Mouse (Mus musculus) forebrain, embryonic 13.5 days (tissue): ENCODE measurements around the gene Fgd3. TPM values are rescaled to one million over a fixed set of nuclear protein-coding genes. Genes with fewer than 3 reads are reported as not detected.

Experiments used
- ATAC-seq: fragments of 200-750 bp; cut with Nextera tagmentation; 2 replicates; pipeline ENCODE4 v1.8.0; 2017
- H3K27ac ChIP-seq: fragments of 300-500 bp; sonication (generic); 2 replicates; pipeline ENCODE4 v1.5.1; 2015; ENCODE audit warnings: inconsistent platforms, mild to moderate bottlenecking, moderate library complexity
- H3K27me3 ChIP-seq: fragments of 300-500 bp; sonication (generic); 2 replicates; pipeline ENCODE4 v1.6.1; 2015; ENCODE audit warnings: mild to moderate bottlenecking, inconsistent platforms
- H3K36me3 ChIP-seq: fragments of 300-500 bp; sonication (generic); 2 replicates; pipeline ENCODE4 v1.6.1; 2015; ENCODE audit warnings: mild to moderate bottlenecking, inconsistent platforms; ENCODE audit not compliant: poor library complexity, severe bottlenecking
- H3K4me1 ChIP-seq: fragments of 300-500 bp; sonication (generic); 2 replicates; pipeline ENCODE4 v1.6.1; 2015; ENCODE audit warnings: inconsistent platforms
- H3K4me2 ChIP-seq: fragments of 300-500 bp; sonication (generic); 2 replicates; pipeline ENCODE4 v1.6.1; 2015; ENCODE audit warnings: inconsistent platforms, mild to moderate bottlenecking, moderate library complexity
- H3K4me3 ChIP-seq: fragments of 300-500 bp; sonication (generic); 2 replicates; pipeline ENCODE4 v1.5.1; 2015; ENCODE audit warnings: mild to moderate bottlenecking, inconsistent platforms
- H3K9ac ChIP-seq: fragments of 300-500 bp; sonication (generic); 2 replicates; pipeline ENCODE4 v1.6.1; 2015; ENCODE audit warnings: mild to moderate bottlenecking, inconsistent platforms
- H3K9me3 ChIP-seq: fragments of 300-500 bp; sonication (generic); replicated peaks from 2 replicates; pipeline ENCODE4 v1.6.1; 2016; ENCODE audit warnings: inconsistent platforms
- WGBS: fragments of 180-500 bp; shearing (Covaris S2); methylation state at CpG from one replicate; pipeline ENCODE4 v1.1.7; 2015; 5-methylcytosine and 5-hydroxymethylcytosine counted together
- polyA plus RNA-seq: library from polyadenylated mRNA; unstranded; fragments of >200 nt; fragmentation: Nextera tagmentation; extraction: Ambion mirVana; gene quantifications from 2 replicates; pipeline ENCODE4 v1.2.1, GENCODE M21; 2015

Fgd3 gene
- polyA plus RNA-seq, 1 experiment from 2014 or later = 3.3 TPM

GRCm38 (mm10) chr13:49316386-49317162, 3.5 kb downstream of the Fgd3 start:
- Histone ChIP-seq H3K27me3 (peaks cover 9% of the 10 kb centered on the region; the same call in 1 of the 2 replicates), H3K4me1 (peaks cover 53% of the 10 kb centered on the region), H3K9me3 (no peaks in the 10 kb centered on the region), H3K9ac (0 out of 2 replicates have a peak overlapping the region, but pooled peaks have one; percentile 21), H3K36me3 (peaks cover 4% of the 10 kb centered on the region; the same call in 1 of the 2 replicates), H3K27ac (peak overlapping the region; percentile 78), H3K4me2 (peak overlapping the region; percentile 64), H3K4me3 (no peak overlapping the region)
- WGBS = 13% methylated on average over 9 of the region's 9 CpGs
- peak; percentile 73 for ATAC-seq

GRCm38 (mm10) chr13:49311642-49312041, 8.5 kb downstream of the Fgd3 start:
- no peak overlapping the region for H3K9ac ChIP-seq
- 86% methylated on average over 7 of the region's 7 CpGs for WGBS
- no peaks in the 10 kb centered on the region for H3K9me3 ChIP-seq
- H3K27ac ChIP-seq = no peak overlapping the region
- H3K36me3 ChIP-seq = peaks cover 8% of the 10 kb centered on the region
- peaks cover 13% of the 10 kb centered on the region for H3K4me1 ChIP-seq
- ATAC-seq = no peak
- H3K4me2 ChIP-seq = no peak overlapping the region
- no peak overlapping the region for H3K4me3 ChIP-seq
- H3K27me3 ChIP-seq = peaks cover 4% of the 10 kb centered on the region; the same call in 1 of the 2 replicates

- no peak overlapping the region for H3K4me3 ChIP-seq
- no peak overlapping the region for H3K9ac ChIP-seq
- WGBS = 93% methylated on average over 1 of the region's 1 CpGs
These were observed 10.6 kb downstream of the Fgd3 start for GRCm38 (mm10) chr13:49309501-49309900.

GRCm38 (mm10) chr13:49308861-49309403, 11.2 kb downstream of the Fgd3 start:
- Histone ChIP-seq H3K4me3 (no peak overlapping the region), H3K9ac (no peak overlapping the region), H3K4me2 (no peak overlapping the region), H3K27me3 (no peaks in the 10 kb centered on the region; the same call in 1 of the 2 replicates), H3K27ac (no peak overlapping the region), H3K9me3 (no peaks in the 10 kb centered on the region), H3K36me3 (peaks cover 7% of the 10 kb centered on the region), H3K4me1 (no peaks in the 10 kb centered on the region; the same call in 1 of the 2 replicates)
- 90% methylated on average over 16 of the region's 16 CpGs for WGBS
- no peak for ATAC-seq

More at GRCm38 (mm10) chr13:49309501-49309900, 10.6 kb downstream of the Fgd3 start:
- no peak overlapping the region for H3K4me2 ChIP-seq
- H3K4me1 ChIP-seq = no peaks in the 10 kb centered on the region; the same call in 1 of the 2 replicates
- no peak for ATAC-seq
- H3K27ac ChIP-seq = no peak overlapping the region
- peaks cover 11% of the 10 kb centered on the region for H3K36me3 ChIP-seq
- H3K9me3 ChIP-seq = no peaks in the 10 kb centered on the region
- peaks cover 4% of the 10 kb centered on the region; the same call in 1 of the 2 replicates for H3K27me3 ChIP-seq

- Histone ChIP-seq H3K4me2 (no peak overlapping the region), H3K9me3 (no peaks in the 10 kb centered on the region), H3K36me3 (peaks cover 7% of the 10 kb centered on the region), H3K4me3 (no peak overlapping the region), H3K27ac (no peak overlapping the region), H3K27me3 (no peaks in the 10 kb centered on the region), H3K9ac (no peak overlapping the region), H3K4me1 (no peaks in the 10 kb centered on the region; the same call in 1 of the 2 replicates)
- ATAC-seq = no peak
- WGBS = 86% methylated on average over 4 of the region's 4 CpGs
These were observed 11.9 kb downstream of the Fgd3 start for GRCm38 (mm10) chr13:49308206-49308605.

- H3K4me1 ChIP-seq = no peaks in the 10 kb centered on the region; the same call in 1 of the 2 replicates
- no peak overlapping the region for H3K4me2 ChIP-seq
- H3K9ac ChIP-seq = no peak overlapping the region
- H3K9me3 ChIP-seq = no peaks in the 10 kb centered on the region
- no peak overlapping the region for H3K27ac ChIP-seq
- H3K36me3 ChIP-seq = peaks cover 7% of the 10 kb centered on the region
- H3K27me3 ChIP-seq = no peaks in the 10 kb centered on the region
- no peak overlapping the region for H3K4me3 ChIP-seq
- WGBS = 45% methylated on average over 10 of the region's 10 CpGs
- peak; percentile 41; the same call in 1 of the 2 replicates for ATAC-seq
These were observed 12.7 kb downstream of the Fgd3 start for GRCm38 (mm10) chr13:49307311-49307969.

GRCm38 (mm10) chr13:49306771-49307310, 13.3 kb downstream of the Fgd3 start:
- Histone ChIP-seq H3K4me3 (no peak overlapping the region), H3K9me3 (no peaks in the 10 kb centered on the region), H3K27me3 (no peaks in the 10 kb centered on the region), H3K27ac (no peak overlapping the region), H3K4me2 (no peak overlapping the region), H3K9ac (no peak overlapping the region), H3K4me1 (no peaks in the 10 kb centered on the region; the same call in 1 of the 2 replicates), H3K36me3 (peaks cover 7% of the 10 kb centered on the region)
- WGBS = 80% methylated on average over 7 of the region's 7 CpGs
- ATAC-seq = no peak

- H3K27ac ChIP-seq = no peak overlapping the region
- ATAC-seq = no peak
- 76% methylated on average over 1 of the region's 1 CpGs for WGBS
- no peaks in the 10 kb centered on the region for H3K9me3 ChIP-seq
- no peak overlapping the region for H3K4me3 ChIP-seq
- H3K9ac ChIP-seq = no peak overlapping the region
- H3K27me3 ChIP-seq = no peaks in the 10 kb centered on the region
- no peaks in the 10 kb centered on the region for H3K4me1 ChIP-seq
- H3K36me3 ChIP-seq = 0 out of 2 replicates have a peak, but pooled peaks cover 8% of the 10 kb centered on the region
- no peak overlapping the region for H3K4me2 ChIP-seq
These were observed 19.3 kb downstream of the Fgd3 start for GRCm38 (mm10) chr13:49300771-49301170.

GRCm38 (mm10) chr13:49298514-49299381, 21.4 kb downstream of the Fgd3 start:
- H3K9ac ChIP-seq = no peak overlapping the region
- no peaks in the 10 kb centered on the region for H3K27me3 ChIP-seq
- no peak overlapping the region for H3K4me3 ChIP-seq
- no peak for ATAC-seq
- no peaks in the 10 kb centered on the region for H3K4me1 ChIP-seq
- 0 out of 2 replicates have a peak, but pooled peaks cover 8% of the 10 kb centered on the region for H3K36me3 ChIP-seq
- no peaks in the 10 kb centered on the region for H3K9me3 ChIP-seq
- no peak overlapping the region for H3K4me2 ChIP-seq
- whole genome bisulfite sequencing = 91% methylated on average over 14 of the region's 14 CpGs
- H3K27ac ChIP-seq = no peak overlapping the region

GRCm38 (mm10) chr13:49296270-49296669, 23.8 kb downstream of the Fgd3 start:
- Histone ChIP-seq H3K27ac (no peak overlapping the region), H3K9me3 (peaks cover 10% of the 10 kb centered on the region), H3K4me3 (no peak overlapping the region), H3K4me1 (no peaks in the 10 kb centered on the region), H3K36me3 (peaks cover 17% of the 10 kb centered on the region; the same call in 1 of the 2 replicates), H3K9ac (no peak overlapping the region), H3K4me2 (no peak overlapping the region), H3K27me3 (no peaks in the 10 kb centered on the region)
- no peak for ATAC-seq
- WGBS = 92% methylated on average over 7 of the region's 7 CpGs

GRCm38 (mm10) chr13:49294108-49294507, 26.0 kb downstream of the Fgd3 start:
- ATAC-seq = no peak
- Histone ChIP-seq H3K36me3 (peaks cover 17% of the 10 kb centered on the region; the same call in 1 of the 2 replicates), H3K9me3 (peaks cover 10% of the 10 kb centered on the region), H3K27me3 (no peaks in the 10 kb centered on the region), H3K4me1 (no peaks in the 10 kb centered on the region), H3K4me2 (no peak overlapping the region), H3K27ac (no peak overlapping the region), H3K9ac (no peak overlapping the region), H3K4me3 (no peak overlapping the region)
- WGBS = 79% methylated on average over 9 of the region's 9 CpGs
